Comparison of ENCODE assay signal across 14 mouse cellular contexts in the genomic region with DNA sequence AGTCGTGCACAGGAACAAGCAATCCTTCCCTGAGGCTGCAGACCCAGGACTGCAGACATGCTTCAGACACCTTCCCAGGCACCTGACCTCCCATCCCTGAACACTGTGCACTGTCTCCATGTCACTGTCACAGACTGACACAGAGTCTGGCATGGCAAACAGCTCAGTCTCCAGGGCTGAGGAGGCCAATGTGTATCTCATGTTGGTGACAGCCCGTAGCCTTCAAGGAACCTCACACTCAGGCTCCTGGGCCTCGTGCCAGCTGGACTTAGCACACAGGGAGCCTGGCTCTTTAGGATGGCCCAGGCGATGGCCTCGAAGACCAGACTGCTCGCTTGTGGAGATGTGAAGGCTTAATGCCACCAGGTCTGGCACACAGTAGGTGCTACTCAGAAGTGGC. TPM values are rescaled to one million over a fixed set of nuclear protein-coding genes. Genes with fewer than 3 reads are reported as not detected.
DNase-seq lines count a peak whose midpoint lies in the region; ATAC-seq lines count a peak whose summit lies in the region.
"Had no signal": no experiment of that assay in that cellular context is flagged by ENCODE, and none has a peak within 500 bp of the region (broad histone marks: within the 10 kb centered on the region; RNA-seq: fewer than 3 reads in every experiment).

No protein-coding gene starts in this region.

- no peaks in the 10 kb centered on the region for H3K9me3 ChIP-seq in midbrain, embryonic 10.5 days (replicated peaks)
- H3K9me3 ChIP-seq in forebrain, embryonic 12.5 days: no peaks in the 10 kb centered on the region
- H3K9me3 ChIP-seq: liver, embryonic 12.5 days had no signal

- H3K36me3 ChIP-seq in midbrain, embryonic 10.5 days: no peaks in the 10 kb centered on the region
- no peaks in the 10 kb centered on the region for H3K36me3 ChIP-seq in forebrain, embryonic 12.5 days (replicated peaks)
- H3K36me3 ChIP-seq: liver, embryonic 12.5 days had no signal

- no peak overlapping the region for H3K4me3 ChIP-seq in midbrain, embryonic 10.5 days
- H3K4me3 ChIP-seq in forebrain, embryonic 12.5 days (replicated peaks): no peak overlapping the region
- H3K4me3 ChIP-seq: erythroblast, embryonic 14.5 days; layer of hippocampus, adult 2 months; liver, embryonic 12.5 days; myocyte had no signal

- peaks cover 12% of the 10 kb centered on the region for H3K27me3 ChIP-seq in midbrain, embryonic 10.5 days (ENCODE audit: low read depth, poor library complexity, severe bottlenecking)
- H3K27me3 ChIP-seq in forebrain, embryonic 12.5 days: 0 out of 2 replicates have a peak, but pooled peaks cover 2% of the 10 kb centered on the region
- H3K27me3 ChIP-seq: liver, embryonic 12.5 days had no signal

- no peak overlapping the region for H3K9ac ChIP-seq in forebrain, embryonic 12.5 days
- H3K9ac ChIP-seq: liver, embryonic 12.5 days had no signal

- H3K4me2 ChIP-seq in forebrain, embryonic 12.5 days: no peak overlapping the region
- H3K4me2 ChIP-seq: liver, embryonic 12.5 days had no signal

- no peak for ATAC-seq in forebrain, embryonic 12.5 days (ENCODE audit: low FRiP score)
- ATAC-seq: liver, embryonic 12.5 days had no signal

- DNase-seq in right cerebral cortex, postnatal 4 days: peak; percentile 44
- no peak for DNase-seq in right cerebral cortex, adult 18-20 months
- DNase-seq in cerebellum, adult 11-12 months: peak; percentile 73
- peak; percentile 22 for DNase-seq in gastrocnemius, postnatal 25 days
- peak; percentile 7 for DNase-seq in ovary, postnatal 14 days (ENCODE audit: low spot score)
- no peak for DNase-seq in T-cell, adult 2 months (ENCODE audit: low spot score)
- DNase-seq in midbrain, embryonic 10.5 days (ENCODE audit: low spot score): no peak

- H3K4me1 ChIP-seq in midbrain, embryonic 10.5 days: peaks cover 14% of the 10 kb centered on the region
- peaks cover 9% of the 10 kb centered on the region for H3K4me1 ChIP-seq in forebrain, embryonic 12.5 days
- H3K4me1 ChIP-seq: liver, embryonic 12.5 days had no signal

- 91% methylated on average over 6 of the region's 6 CpGs for WGBS in midbrain, embryonic 10.5 days
- WGBS in forebrain, embryonic 12.5 days: 90% methylated on average over 6 of the region's 6 CpGs

- H3K27ac ChIP-seq in midbrain, embryonic 10.5 days (replicated peaks): no peak overlapping the region
- H3K27ac ChIP-seq in forebrain, embryonic 12.5 days: no peak overlapping the region
- H3K27ac ChIP-seq: layer of hippocampus, adult 2 months; liver, embryonic 12.5 days had no signal

RNA-seq across cellular contexts. Expression of a gene that starts 27.4 kb away (rescaled TPM):
- total RNA-seq in gastrocnemius, postnatal 25 days (2021): not detected
- polyA plus RNA-seq in midbrain, embryonic 10.5 days (2016; fragmentation: Nextera tagmentation; extraction: Ambion mirVana): not detected in 2 replicates
- not detected in 2 replicates for polyA plus RNA-seq in forebrain, embryonic 12.5 days (2016; fragmentation: Nextera tagmentation; extraction: Ambion mirVana)
- total RNA-seq: heart, postnatal 10 days; layer of hippocampus, adult 2 months; MEL had no signal
- polyA plus RNA-seq: erythroblast, embryonic 14.5 days; liver, embryonic 12.5 days; myocyte had no signal

RNA-seq across cellular contexts. Expression of a gene that starts 37.6 kb away (rescaled TPM):
- 1 to 10 TPM in 1 of 2 experiments, under 1 TPM in 1; 0.86 to 2.0 TPM for total RNA-seq in gastrocnemius, postnatal 25 days (2021)
- 0.98 and 2.1 TPM in 2 replicates for polyA plus RNA-seq in midbrain, embryonic 10.5 days (2016; fragmentation: Nextera tagmentation; extraction: Ambion mirVana)
- 3.5 and 4.2 TPM in 2 replicates for polyA plus RNA-seq in forebrain, embryonic 12.5 days (2016; fragmentation: Nextera tagmentation; extraction: Ambion mirVana)
- total RNA-seq: MEL had no signal
- polyA plus RNA-seq: erythroblast, embryonic 14.5 days; myocyte had no signal

Comparison
In these comparisons a context has a peak if more than half of its experiments do, and no peak if none do; other contexts are left out.
1. DNase-seq: peak in right cerebral cortex, postnatal 4 days (single experiment), cerebellum, adult 11-12 months (single experiment), gastrocnemius, postnatal 25 days (single experiment) and ovary, postnatal 14 days (single experiment); none in right cerebral cortex, adult 18-20 months (single experiment), T-cell, adult 2 months (single experiment) and midbrain, embryonic 10.5 days (single experiment).